ENCODE assay signal across 1 mouse cellular context in the genomic region with DNA sequence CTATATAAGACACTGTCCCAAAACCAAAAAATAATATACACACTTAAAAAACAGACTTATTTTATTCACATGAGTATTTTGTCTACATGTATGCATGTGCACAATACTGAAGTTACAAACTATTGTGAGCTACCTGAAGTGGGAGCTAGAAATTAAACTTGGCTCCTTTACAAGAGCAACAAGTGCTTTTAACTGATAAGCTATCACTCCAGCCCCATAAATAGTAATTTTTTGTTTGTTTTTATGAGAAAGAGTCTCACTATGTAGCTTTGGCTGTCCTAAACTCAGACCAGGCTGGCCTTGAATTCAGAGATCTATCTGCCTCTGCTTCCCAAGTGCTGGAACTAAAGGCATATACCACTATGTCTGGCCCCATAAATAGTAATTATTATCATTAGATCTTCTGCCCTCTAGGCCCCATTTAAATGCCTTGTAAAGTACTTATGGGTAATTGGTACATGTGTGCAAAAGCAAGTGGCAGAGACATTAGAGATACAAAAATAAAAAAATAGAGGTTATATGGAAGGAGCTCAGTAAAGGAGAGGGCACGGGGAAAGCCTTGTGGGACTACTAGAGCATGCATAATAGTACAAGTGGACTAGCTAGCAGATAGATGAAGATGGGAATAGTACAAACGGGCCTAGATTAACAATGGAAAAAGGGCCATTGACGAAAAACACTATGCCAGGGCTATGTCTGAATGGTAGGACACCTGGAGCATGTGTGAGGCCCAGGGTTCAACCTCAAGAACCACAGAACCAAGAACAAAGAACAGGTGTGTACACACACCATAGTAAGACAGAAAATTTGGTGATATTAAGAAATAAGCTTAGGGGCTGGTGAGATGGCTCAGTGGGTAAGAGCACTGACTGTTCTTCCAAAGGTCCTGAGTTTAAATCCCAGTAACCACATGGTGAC.
A peak's percentile ranks its signal among the peaks of the same experiment; 100 is the strongest.
TF ChIP-seq lines count a peak whose summit lies in the region.

No protein-coding gene starts in this region.

TF ChIP-seq in MEL, 35 proteins besides CTCF, POLR2A, EP300 and RAD21:
- TF ChIP-seq POLR2AphosphoS5 (IDR thresholded peaks at IDR 0.05; ENCODE audit: borderline replicate concordance, low read depth, low read length) (no peak), MYB (IDR thresholded peaks at IDR 0.05; ENCODE audit: low read depth, low read length) (no peak), MXI1 (IDR thresholded peaks at IDR 0.05; ENCODE audit: low read depth, low read length) (0 out of 2 replicates have a peak, but pooled peaks have one; percentile 18), TBP (IDR thresholded peaks at IDR 0.05; ENCODE audit: low read depth, low read length) (no peak), ZNF384 (IDR thresholded peaks at IDR 0.05; ENCODE audit: low read depth, low read length) (peak; percentile 27; the same call in 1 of the 2 replicates), NELFE (IDR thresholded peaks at IDR 0.05; ENCODE audit: low read depth, low read length) (no peak), NRF1 (IDR thresholded peaks at IDR 0.05; ENCODE audit: insufficient read depth, low read depth, low read length, poor library complexity, severe bottlenecking) (no peak), MYC (IDR thresholded peaks at IDR 0.05; ENCODE audit: low read depth, low read length) (0 out of 2 replicates have a peak, but pooled peaks have one; percentile 33), GABPA (IDR thresholded peaks at IDR 0.05; ENCODE audit: low read depth, low read length) (no peak), RCOR1 (IDR thresholded peaks at IDR 0.05; ENCODE audit: low read depth, low read length) (peak; percentile 71), MAZ (IDR thresholded peaks at IDR 0.05; ENCODE audit: low read depth, low read length) (no peak), ELF1 (IDR thresholded peaks at IDR 0.05; ENCODE audit: low read depth, low read length) (no peak), MAFK (IDR thresholded peaks at IDR 0.05; ENCODE audit: borderline replicate concordance, low read depth, low read length) (no peak), ZMIZ1 (IDR thresholded peaks at IDR 0.05; ENCODE audit: low read depth, low read length) (no peak), CHD2 (IDR thresholded peaks at IDR 0.05; ENCODE audit: low read length) (no peak), TAL1 (IDR thresholded peaks at IDR 0.05; ENCODE audit: low read length) (peak; percentile 75), E2F4 (IDR thresholded peaks at IDR 0.05; ENCODE audit: borderline replicate concordance, low read depth, low read length) (no peak), BHLHE40 (IDR thresholded peaks at IDR 0.05; ENCODE audit: borderline replicate concordance, low read depth, low read length) (peak; percentile 14; the same call in 1 of the 2 replicates), MEF2A (IDR thresholded peaks at IDR 0.05; ENCODE audit: extremely low read depth, insufficient replicate concordance, low read depth, low read length, poor library complexity, severe bottlenecking) (peak; percentile 91; the same call in 1 of the 2 replicates), USF1 (IDR thresholded peaks at IDR 0.05; ENCODE audit: low read depth, low read length) (no peak), POLR2AphosphoS2 (IDR thresholded peaks at IDR 0.05; ENCODE audit: low read length) (no peak), SMC3 (IDR thresholded peaks at IDR 0.05; ENCODE audit: low read depth, low read length) (no peak), SIN3A (IDR thresholded peaks at IDR 0.05; ENCODE audit: low read length) (peak; percentile 65), ZC3H11A (IDR thresholded peaks at IDR 0.05; ENCODE audit: low read depth, low read length) (no peak), JUND (IDR thresholded peaks at IDR 0.05; ENCODE audit: low read depth, low read length) (no peak), MAX (IDR thresholded peaks at IDR 0.05; ENCODE audit: low read length) (no peak), ZKSCAN1 (IDR thresholded peaks at IDR 0.05; ENCODE audit: low read depth, low read length) (0 out of 2 replicates have a peak, but pooled peaks have one; percentile 30), ETS1 (IDR thresholded peaks at IDR 0.05; ENCODE audit: low read depth, low read length) (peak; percentile 76), TCF12 (IDR thresholded peaks at IDR 0.05; ENCODE audit: low read depth, low read length) (peak; percentile 94), UBTF (IDR thresholded peaks at IDR 0.05; ENCODE audit: borderline replicate concordance, insufficient read depth, low read depth, low read length) (no peak), GATA1 (IDR thresholded peaks at IDR 0.05; ENCODE audit: low read depth, low read length) (peak; percentile 90), HCFC1 (IDR thresholded peaks at IDR 0.05; ENCODE audit: low read depth, low read length) (0 out of 2 replicates have a peak, but pooled peaks have one; percentile 19), USF2 (IDR thresholded peaks at IDR 0.05; ENCODE audit: borderline replicate concordance in 1 of 2, insufficient read depth in 1 of 2, low read depth in 1 of 2, low read length in 2 of 2) (no peak), KAT2A (conservative IDR thresholded peaks at IDR 0.05; ENCODE audit: low read depth, low read length) (no peak), CHD1 (IDR thresholded peaks at IDR 0.05; ENCODE audit: low read depth, low read length) (no peak)
